Comparison of ENCODE assay signal across 8 mouse cellular contexts in the genomic region with DNA sequence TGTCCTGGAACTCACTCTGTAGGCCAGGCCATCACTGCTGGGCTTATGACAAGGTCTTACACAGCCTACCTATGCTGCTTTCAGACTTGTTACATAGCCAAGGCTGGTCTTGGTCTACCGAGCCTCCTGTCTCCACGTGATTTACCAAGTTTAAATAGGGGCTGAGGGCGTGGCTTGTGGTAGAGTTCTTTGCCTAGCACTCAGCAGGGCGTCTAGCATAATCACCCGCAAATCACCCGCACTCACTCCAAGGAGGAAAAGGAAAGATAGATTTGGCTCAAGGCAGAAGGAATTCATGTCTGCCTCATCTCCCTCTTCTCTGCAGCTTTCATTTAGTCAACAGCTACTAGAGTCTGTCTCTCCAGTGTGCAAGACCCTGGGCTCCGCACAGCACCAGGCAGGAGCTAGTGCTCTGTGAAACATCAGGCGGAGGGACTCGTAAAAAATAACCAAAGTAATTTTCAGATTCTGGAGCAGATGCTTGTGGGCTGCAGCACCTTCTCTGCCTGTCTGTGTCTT. TPM values are rescaled to one million over a fixed set of nuclear protein-coding genes. Genes with fewer than 3 reads are reported as not detected.
A peak's percentile ranks its signal among the peaks of the same experiment; 100 is the strongest.
DNase-seq lines count a peak whose midpoint lies in the region; ATAC-seq and TF ChIP-seq lines count a peak whose summit lies in the region.

No protein-coding gene starts in this region.

- H3K27me3 ChIP-seq in thymus, adult 2 months (ENCODE audit: control insufficient read depth, insufficient read depth, low read length): no peaks in the 10 kb centered on the region
- H3K27me3 ChIP-seq in heart, postnatal 0 days (ENCODE audit: control insufficient read depth, insufficient read depth, low read length): no peaks in the 10 kb centered on the region

- peak; percentile 75 for DNase-seq in cerebellum, adult 9-10 months
- DNase-seq in thymus, postnatal 0 days (ENCODE audit: low spot score): peak; percentile 60
- no peak for DNase-seq in thymus, adult 2 months
- DNase-seq in heart, postnatal 0 days (ENCODE audit: low spot score): peak; percentile 60
- DNase-seq in lung, postnatal 10 days: peak; percentile 45
- DNase-seq in spleen, postnatal 4 days (ENCODE audit: low spot score in 2 of 2): peak; percentile 67 to 70
- DNase-seq in adrenal gland, postnatal 10 days: no peak

- H3K9ac ChIP-seq in heart, postnatal 0 days (replicated peaks; ENCODE audit: low read depth, low read length): 0 out of 2 replicates have a peak overlapping the region, but pooled peaks have one; percentile 13

- no peaks in the 10 kb centered on the region for H3K9me3 ChIP-seq in heart, postnatal 0 days (replicated peaks; ENCODE audit: control insufficient read depth, low read length)

- peak overlapping the region; percentile 74 for H3K4me2 ChIP-seq in heart, postnatal 0 days (ENCODE audit: low read depth, low read length)

- H3K36me3 ChIP-seq in thymus, adult 2 months (ENCODE audit: control insufficient read depth, insufficient read depth, low read length): no peaks in the 10 kb centered on the region
- peaks cover under 1% of the 10 kb centered on the region; the same call in 1 of the 2 replicates for H3K36me3 ChIP-seq in heart, postnatal 0 days (replicated peaks; ENCODE audit: control insufficient read depth, insufficient read depth, low read length)

- peaks cover 36% of the 10 kb centered on the region for H3K4me1 ChIP-seq in thymus, adult 2 months (replicated peaks; ENCODE audit: control insufficient read depth, insufficient read depth, low read length)
- H3K4me1 ChIP-seq in heart, postnatal 0 days (ENCODE audit: control insufficient read depth, insufficient read depth): peaks cover 53% of the 10 kb centered on the region

- TF ChIP-seq EP300 in heart, postnatal 0 days (IDR thresholded peaks at IDR 0.05; ENCODE audit: low read depth): no peak

- WGBS in thymus, adult 2 months: 34% methylated on average over 9 of the region's 9 CpGs
- 19% methylated on average over 9 of the region's 9 CpGs for WGBS in heart, postnatal 0 days

- TF ChIP-seq CTCF in thymus, adult 2 months (IDR thresholded peaks at IDR 0.05; ENCODE audit: borderline replicate concordance, control insufficient read depth, extremely low read depth, insufficient read depth, low read length, poor library complexity): no peak
- no peak for TF ChIP-seq CTCF in heart, postnatal 0 days (IDR thresholded peaks at IDR 0.05; ENCODE audit: low read depth)

- TF ChIP-seq POLR2A in thymus, adult 2 months (IDR thresholded peaks at IDR 0.05; ENCODE audit: control insufficient read depth, extremely low read depth, insufficient read depth, low read length, poor library complexity): no peak

- no peak overlapping the region for H3K4me3 ChIP-seq in thymus, adult 2 months (ENCODE audit: control insufficient read depth, insufficient read depth, low read length)
- no peak overlapping the region for H3K4me3 ChIP-seq in heart, postnatal 0 days (ENCODE audit: low read depth, low read length)

- ATAC-seq in cerebellum, adult (ENCODE audit: insufficient number of reproducible peaks, low FRiP score, low TSS enrichment): no peak
- peak; percentile 14; the same call in 1 of the 2 replicates for ATAC-seq in heart, postnatal 0 days (ENCODE audit: insufficient read depth, low read depth)

- H3K27ac ChIP-seq in thymus, adult 2 months (ENCODE audit: control insufficient read depth, insufficient read depth, low read length): no peak overlapping the region
- H3K27ac ChIP-seq in heart, postnatal 0 days (ENCODE audit: low read depth): peak overlapping the region; percentile 97

RNA-seq across cellular contexts. Expression of a gene that starts 1.5 kb away (rescaled TPM):
- 36.8 and 37.0 TPM in 2 replicates for polyA plus RNA-seq in thymus, postnatal 0 days (2015; fragmentation: Nextera tagmentation; extraction: Ambion mirVana)
- 65.8 and 73.9 TPM in 2 replicates for polyA plus RNA-seq in thymus, adult 2 months (2012; rRNA removed)
- total RNA-seq in heart, postnatal 0 days (2014; rRNA removed; ENCODE audit: low replicate concordance): 116 and 138 TPM in 2 replicates
- polyA plus RNA-seq in heart, postnatal 0 days (2015; fragmentation: Nextera tagmentation; extraction: Ambion mirVana): 74.9 and 94.8 TPM in 2 replicates
- total RNA-seq in adrenal gland, postnatal 10 days (2021): 10 to 100 TPM; 34.0 to 36.7 TPM

Comparison
In these comparisons a context has a peak if more than half of its experiments do, and no peak if none do; other contexts are left out.
1. DNase-seq: peak in cerebellum, adult 9-10 months (single experiment), thymus, postnatal 0 days (single experiment), heart, postnatal 0 days (single experiment), lung, postnatal 10 days (single experiment) and spleen, postnatal 4 days (2 of 2); none in thymus, adult 2 months (single experiment) and adrenal gland, postnatal 10 days (single experiment).